Mouse (Mus musculus) fibroblast of lung, adult 2 months (primary cell): Measurements from ENCODE around the gene Usp46.
A peak's percentile ranks its signal among the peaks of the same experiment; 100 is the strongest.
"Not testable (repeated sequence)": the region's sequence is repeated elsewhere in the genome, so short reads cannot be mapped to it uniquely, and the experiment has no call there.

Experiments
- DNase-seq: peaks from one replicate; pipeline ENCODE4 v3.0.0-alpha.2; 2011; ENCODE audit warnings: low read depth

The Usp46 gene

DNA sequence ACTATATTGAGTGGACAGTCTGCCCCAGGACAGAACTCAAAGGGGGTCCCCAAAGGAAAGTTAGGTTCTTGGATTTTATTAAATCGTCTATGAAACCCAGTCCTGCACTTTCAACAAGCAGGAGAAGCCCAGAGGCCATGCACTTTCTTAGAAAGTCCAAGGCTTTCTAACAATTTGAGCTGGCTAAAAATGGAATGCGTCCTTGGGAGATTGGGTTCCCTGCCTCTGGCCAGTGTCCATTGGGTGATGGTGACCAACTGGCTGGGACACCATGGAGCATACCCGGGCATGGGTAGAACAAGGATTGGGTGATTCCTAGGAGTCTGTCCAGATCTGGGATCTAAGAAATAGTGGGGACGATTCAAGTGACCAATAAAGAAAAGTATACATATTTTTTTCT is 47.7 kb downstream of the Usp46 start:
- DNase-seq = no peak

DNA sequence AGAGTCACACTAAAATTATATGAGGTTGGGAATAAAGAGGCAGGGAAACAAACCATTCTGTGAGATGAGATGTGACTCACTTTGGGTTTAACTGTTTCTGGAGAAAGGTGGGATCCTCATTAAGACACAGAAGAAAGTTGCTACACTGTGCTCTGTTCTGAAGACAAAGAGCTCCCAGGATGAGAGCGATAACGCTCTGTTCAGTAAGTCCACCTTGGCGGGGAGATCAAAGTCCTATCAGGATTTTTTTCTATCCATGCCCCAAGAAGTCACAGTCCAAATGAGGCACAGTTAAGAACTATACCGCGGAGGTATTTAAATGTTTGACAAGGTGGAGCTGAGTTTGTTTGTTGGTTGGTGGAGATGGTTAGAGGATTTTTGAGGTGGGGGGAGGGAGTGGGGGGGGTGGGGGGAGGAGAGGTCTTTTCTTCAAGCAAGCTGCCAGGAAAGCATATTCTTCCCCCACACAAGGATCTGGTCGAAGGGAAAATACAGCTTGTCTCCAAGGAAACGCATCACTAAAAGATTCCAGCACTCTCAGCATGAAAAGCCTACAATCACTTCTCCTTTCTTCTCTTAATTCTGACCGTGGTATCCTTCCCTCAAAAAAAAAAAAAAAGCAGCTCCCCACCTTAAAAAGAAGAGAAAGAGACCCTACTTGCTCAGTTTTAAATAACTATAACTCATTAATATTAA is 49.2 kb downstream of the Usp46 start:
- no peak for DNase-seq

DNA sequence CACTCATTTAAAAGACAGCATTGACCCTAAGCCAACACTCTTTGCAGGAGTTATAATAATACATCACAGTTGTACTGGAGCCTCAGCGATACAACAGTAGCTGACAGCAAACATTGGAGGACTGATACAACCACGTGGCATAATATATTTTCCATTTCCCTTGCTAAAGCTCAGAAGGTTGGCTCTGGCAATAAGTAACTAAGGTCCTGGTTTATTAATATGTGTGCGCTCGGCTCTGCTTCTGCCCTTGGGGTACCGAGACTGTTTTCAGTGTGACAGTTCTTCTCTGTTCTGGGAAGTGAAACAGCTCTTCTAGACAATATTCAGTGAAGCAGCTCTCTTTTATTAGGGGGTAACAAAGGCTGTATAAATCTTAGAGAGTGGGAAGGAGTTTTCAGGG is 50.7 kb downstream of the Usp46 start:
- DNase-seq = no peak

DNA sequence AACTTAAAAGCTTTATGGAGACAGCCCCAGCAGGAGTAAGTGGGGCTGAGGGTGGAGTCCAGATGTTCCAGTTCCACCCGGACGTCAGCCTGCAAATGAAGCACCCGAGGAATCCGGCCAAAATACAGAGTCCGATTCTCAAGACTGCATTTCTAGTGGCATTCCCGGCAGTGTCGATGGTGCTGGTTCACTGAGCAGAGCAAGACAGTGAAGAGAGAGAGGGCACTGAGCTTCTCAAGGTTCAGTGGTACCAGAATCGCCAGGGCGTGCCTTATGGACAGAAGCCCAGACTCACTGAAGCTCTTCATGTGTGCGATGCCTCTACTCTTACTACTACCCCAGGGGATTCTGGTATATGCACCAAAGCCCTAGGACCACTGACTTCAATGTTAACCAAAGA is 56.6 kb downstream of the Usp46 start:
- DNase-seq = no peak

DNA sequence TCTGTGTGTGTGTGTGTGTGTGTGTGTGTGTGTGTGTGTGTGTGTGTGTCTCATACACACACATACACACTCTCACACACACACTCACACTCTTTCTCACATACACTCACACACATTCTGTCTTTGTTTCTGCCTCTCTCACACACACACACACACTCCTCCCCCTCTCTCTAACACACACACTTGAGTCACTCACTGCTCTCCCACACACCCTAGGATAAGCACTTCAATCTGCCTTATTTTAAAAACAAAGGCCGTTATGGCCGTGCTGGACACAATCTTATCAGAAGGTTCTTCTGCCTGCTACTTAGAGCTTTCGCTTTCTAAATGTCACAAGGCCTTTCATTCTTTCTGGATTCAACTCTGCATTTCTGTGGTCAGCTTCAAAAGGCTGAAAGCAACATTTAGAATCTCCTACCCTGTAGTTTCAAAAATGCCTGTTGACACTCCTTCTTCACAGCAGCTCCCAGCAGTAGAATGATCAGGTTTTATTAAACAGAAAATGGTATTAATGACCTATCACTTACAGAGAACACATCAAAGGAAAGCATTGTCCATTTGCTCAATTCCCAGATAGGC is 60.6 kb downstream of the Usp46 start:
- peak; percentile 17 for DNase-seq

DNA sequence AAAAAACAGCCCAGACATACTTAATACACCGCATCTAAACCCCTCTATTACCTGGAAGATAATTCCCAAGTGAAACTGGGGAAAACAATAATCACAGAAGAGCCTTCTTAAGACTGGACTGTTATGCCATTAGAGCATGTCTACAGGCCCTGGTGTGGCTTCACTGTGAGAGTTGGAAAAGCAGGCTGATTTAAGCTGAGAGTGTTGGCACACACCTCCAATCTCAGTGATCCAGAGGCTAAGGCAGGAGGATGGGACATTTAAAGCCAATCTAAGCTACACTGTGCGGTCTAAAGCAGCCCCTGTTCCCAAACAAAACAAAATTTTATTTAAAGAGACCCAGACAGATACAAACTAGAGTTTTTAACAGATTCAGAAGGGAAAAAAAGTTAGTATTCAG is 62.3 kb downstream of the Usp46 start:
- no peak for DNase-seq

DNA sequence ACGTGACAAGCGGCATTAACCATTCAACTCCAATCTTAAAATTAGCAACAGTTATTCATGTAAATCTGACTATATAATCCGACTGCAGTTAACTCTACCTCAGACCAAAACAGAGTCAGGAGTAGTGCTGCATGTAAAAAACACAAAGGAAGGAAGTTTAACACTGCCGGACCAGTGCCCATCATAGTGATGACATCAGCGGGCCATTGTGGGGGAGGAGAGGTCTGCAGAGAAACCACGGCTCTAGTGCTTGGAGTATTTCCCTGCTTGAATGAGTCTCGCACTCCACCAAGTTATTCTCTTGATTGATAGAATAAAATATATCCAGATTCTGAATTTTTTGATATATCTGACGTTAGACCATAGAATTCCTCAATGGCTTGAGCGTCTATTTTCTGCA is 66.5 kb downstream of the Usp46 start:
- DNase-seq = no peak

DNA sequence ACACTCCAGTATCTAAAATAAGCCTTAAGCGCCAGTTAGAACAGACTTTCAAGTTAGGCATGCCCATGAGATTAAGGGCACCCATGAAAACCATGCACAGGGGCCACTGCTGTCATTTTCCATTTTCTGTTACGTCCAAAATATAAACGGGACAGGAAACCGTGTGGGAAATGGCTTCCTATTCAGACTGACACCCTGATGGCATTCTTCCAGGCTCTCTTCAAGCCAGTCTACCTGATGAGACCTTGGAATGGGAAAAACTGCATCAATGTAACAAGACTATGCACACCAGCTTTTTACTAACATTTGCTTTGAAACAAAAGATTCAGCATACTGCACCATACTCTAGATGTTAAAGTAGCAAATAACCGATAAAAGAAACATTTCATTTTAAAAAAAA is 69.3 kb downstream of the Usp46 start:
- no peak for DNase-seq

DNA sequence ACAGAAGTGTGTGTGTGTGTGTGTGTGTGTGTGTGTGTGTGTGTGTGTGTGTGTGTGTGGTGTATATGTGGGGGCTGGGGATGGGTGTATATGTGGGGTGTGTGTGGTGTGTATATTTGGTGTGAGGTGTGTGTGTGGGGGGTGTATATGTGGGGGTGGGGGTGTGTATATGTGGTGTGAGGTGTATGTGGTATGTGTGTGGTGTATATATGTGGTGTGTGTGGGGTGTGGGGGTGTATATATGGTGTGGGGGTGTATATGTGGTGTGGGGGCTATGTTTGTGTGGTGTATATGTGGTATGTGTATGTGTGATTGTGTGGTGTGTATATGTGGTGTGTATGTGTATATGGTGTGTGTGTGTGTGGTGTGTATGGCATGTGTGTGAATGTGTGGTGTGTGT is 73.4 kb downstream of the Usp46 start:
- DNase-seq = no peak

DNA sequence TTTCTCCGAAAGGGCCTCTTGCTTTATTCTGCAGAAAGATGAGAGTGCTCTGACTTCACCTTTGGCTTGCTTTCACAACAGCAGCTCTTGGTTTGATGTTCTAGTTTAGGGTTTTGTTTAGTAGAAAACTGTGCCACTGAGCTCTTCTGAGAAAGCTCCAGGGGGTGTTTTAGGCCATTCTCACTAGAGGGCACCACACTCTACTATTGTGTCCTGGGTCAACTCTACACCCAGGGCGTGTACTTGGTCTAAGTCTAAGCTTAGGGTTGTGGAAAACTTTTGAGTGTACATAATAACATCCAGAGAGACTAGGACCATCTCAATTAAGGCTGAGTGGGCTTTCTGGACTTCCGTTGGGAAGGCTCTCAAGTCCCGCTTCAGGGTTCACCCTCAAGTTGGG is 74.7 kb downstream of the Usp46 start:
- DNase-seq = peak; percentile 20

DNA sequence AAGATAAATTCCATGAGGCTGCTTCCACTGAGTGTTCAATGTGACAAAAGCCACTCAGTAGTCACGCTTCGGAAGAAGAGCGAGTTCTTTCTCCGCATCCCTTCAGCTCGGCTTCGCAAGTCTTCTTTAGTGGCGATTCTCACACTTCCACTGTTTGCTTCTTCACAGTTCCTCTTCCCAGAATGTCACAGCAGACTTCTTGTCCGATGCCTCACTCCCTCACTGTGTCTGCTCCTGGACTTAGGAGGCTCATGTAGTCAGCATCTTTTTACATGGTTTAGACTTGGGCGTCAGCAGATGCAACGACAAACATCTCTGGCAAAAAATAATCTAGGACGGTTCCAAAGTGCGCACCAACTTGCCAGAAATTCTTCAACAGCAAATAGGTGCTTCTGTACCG is 75.9 kb downstream of the Usp46 start:
- no peak for DNase-seq

DNA sequence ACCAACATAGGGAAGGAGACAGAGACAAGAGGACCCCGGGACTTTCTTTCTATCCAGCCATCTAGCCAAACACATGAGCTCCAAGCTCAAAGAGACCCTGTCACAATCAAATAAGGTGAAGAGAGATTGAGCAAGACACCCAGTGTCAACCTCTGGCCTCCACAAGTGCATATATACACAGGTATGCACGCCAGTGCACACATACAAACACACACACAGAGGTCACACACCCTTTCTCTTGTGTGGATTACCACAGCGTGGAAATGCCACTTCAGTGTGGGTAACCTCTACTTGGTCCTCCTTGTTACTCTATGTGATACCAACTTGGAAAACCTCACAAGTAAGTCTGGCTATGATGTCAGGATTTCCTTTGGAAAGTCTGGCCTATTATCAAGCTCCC is 78.7 kb downstream of the Usp46 start:
- DNase-seq = no peak

DNA sequence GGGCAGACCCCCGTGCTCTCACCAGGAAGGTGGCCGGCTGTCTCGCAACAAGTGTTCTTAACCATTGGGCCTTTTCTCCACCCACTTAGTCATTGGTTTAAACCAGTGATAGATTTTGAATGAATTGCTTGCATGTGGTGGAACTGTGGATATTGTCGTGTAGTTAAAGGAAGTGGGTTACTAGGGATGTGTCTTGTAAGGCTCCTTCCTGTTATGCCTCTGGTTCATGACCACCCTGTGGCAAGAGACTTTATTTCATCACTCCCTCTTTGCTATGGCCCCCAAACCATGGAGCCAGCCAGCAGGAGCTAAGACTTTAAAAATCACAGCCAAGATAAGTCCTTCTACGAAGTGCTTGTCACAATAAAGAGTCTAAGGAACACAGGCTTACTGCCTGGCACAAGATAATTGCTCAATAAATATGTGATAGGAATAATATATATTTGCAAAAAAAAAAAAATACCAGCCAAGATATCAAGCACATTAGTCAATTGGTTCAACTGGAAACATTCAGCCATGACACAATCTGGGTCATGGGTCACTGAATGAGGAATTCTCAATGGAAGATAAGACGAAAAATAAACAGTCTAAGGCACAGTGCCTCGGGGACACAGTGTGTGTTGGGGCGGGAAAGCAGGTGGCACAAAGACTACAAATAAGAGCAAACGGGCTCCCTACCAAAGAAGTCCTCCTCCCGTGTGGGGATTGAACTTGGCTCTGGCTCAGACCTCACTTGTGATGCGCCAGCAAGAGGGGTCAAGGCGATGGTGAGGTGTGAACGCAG is 80.3 kb downstream of the Usp46 start:
- DNase-seq = no peak

DNA sequence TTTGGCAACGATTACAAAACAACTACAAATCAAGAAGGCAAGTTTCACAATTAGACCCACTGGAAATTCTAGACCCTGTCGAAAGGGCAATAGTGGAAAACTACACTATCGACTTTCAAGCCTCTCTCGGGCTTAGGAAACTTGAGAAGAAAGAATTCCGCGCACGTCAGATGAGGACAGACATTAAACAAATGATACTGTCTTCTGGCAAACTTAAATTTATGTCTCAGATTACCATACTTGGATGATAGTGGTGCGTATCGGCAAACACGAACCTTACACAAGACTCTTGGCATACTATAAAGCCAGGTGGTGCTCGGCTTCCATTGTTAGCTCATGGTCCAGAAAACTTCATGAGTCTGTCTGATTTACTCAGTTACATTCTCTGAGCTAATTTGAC is 90.8 kb downstream of the Usp46 start:
- DNase-seq = peak; percentile 12

DNA sequence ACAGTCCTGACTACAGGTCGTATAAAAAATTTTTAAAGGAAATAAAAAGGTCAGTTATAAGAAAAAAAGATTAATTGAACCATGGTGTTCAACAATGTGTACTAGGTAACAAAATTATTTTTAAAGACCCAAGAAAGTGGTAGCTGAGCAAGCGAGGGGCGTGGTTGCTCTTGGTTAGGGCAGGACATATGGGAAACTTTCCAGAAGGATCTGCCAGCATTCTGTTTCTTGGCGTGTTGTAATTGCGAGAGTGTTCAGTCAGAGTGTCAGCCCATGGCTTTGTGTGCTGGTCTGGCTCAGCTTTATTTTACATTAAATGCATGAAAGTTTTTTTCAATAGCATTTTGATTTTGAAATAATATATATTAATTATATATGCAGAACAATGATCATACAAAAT is 96.5 kb downstream of the Usp46 start:
- peak; percentile 10 for DNase-seq

DNA sequence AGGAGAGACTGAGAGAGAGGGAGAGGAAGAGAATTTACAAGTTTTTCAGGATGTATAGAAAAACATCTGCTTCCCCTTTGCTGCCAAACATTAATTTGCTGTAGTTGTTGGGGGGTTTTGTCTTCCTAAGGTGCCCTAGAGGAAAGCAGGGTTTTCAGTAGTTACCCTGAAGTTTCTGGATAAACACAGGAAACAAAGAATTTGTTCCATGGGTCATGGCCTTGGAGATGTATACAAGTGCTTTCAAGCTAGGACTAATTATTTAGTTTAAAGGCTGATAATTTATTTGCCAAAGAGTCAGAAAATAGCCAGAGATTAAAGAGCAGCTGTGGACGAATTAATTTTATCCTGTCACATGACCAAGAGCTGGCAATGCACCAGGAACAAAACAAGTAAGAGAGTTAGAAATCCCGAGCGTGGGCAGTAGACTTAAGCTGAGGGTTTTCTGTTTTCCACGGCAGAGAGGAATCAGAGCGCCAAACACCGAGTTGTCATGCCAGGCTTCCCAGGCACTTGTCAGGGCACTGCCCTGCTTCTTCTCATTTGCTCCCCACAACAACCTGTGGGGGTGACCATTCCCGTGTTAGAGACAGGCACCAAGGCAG is 98.1 kb downstream of the Usp46 start:
- DNase-seq = no peak

DNA sequence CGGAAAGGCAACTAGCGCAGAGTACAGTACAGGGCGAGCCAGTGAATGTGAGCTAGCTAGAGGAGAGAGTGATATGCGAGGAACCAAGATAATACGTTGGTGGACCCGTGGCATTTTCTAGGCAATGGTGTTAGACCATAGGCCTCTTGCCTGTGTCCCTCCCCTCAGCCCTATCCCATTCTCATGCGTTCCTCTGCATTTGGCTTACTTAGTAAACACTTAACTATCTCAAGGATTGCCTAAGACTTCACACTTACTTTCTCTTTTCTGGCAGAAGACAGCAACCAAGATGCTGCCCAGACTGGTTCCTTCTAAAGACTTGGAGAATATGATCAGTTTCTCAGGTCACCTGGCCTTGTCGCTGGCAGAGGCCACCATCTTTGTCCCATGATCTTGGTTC is 98.9 kb downstream of the Usp46 start:
- no peak for DNase-seq

DNA sequence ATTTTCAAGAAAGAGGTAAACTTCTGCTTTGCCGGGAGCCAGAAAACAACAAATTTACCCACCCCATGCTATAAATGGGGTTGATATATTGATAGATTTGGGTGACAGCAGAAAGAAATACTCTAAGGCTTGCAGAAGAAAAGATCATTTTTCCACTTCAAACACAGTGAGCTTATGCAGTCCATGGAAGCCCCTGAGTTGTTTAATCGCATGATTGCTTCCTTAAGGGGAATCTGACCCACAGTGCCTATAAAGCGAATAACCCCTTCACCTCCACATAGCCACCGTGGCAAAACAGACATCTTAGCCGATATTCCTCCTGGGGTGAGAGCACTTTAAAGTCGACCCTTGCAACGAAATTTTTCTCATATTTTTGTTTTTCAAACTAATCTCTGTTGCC is 108.5 kb downstream of the Usp46 start:
- DNase-seq = no peak

DNA sequence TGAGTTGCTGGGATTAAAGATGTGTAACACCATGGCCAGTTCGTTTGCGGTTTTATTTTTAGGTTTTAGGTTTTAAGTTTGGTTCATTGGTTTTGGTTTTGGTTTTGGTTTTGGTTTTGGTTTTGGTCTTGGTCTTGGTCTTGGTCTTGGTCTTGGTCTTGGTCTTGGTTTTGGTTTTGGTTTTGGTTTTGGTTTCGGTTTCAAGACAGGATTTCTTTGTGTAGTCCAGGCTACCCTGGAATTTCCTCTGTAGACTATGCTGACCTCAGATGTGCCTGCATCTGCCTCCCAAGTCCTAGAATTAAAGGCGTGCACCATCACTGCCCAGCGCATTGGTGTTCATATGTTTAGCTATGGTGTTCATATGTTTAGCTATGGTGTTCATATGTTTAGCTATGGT is 109.6 kb downstream of the Usp46 start:
- DNase-seq = not testable (repeated sequence)

DNA sequence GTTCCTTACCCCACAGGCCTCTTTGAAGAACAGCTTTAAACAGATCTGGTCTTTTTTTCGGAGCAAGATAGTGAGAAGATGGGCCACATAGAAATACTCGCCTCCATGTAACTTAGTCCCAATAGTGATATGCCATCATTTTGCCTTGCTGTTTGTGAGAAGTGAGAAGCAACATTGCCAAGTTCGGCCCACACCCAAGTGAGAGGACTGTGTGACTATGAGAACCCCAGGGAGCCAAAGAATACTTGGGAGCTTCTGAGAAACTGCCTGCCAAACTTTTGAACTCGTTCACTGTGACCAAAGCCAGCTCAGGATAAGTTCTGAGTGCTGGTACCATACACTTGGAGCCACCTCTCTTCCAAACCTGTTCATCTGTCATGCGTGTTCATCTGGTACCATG is 110.1 kb downstream of the Usp46 start:
- DNase-seq = no peak

DNA sequence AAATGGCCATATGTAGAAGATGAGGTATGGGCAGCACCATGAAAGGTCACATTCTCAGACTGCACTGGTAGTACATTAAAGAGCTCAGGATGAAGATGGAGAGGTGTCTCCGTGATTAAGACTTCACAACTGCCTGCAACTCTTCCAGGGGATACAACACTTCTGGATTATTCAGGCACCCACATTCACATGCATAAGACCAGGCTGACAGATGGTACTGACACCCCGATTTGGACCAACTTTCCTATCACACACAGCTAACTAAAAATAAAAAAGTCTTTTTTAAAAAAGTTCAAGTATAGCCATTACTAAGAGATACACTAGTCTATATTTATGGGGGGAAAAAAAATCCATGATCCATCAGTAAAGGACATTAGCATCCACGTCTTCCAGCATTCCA is 112.5 kb downstream of the Usp46 start:
- DNase-seq = no peak

DNA sequence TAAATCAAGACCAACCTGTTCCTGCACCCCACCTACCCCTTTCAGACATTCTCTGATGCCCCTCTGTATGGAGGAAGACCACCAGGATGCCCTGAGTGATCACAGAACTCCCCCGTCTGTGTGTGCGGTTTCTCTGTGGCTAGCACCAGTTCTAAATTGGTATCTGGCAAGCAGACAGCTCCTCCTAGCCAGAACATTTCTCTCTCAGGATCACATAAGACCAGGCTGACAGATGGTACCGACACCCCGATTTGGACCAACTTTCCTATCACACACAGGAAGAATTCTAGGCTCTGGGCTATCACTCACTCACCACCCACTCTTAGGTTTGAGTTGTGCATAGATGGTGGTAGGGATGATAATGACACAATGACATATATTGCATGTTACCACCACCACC is 113.2 kb downstream of the Usp46 start:
- DNase-seq = no peak

DNA sequence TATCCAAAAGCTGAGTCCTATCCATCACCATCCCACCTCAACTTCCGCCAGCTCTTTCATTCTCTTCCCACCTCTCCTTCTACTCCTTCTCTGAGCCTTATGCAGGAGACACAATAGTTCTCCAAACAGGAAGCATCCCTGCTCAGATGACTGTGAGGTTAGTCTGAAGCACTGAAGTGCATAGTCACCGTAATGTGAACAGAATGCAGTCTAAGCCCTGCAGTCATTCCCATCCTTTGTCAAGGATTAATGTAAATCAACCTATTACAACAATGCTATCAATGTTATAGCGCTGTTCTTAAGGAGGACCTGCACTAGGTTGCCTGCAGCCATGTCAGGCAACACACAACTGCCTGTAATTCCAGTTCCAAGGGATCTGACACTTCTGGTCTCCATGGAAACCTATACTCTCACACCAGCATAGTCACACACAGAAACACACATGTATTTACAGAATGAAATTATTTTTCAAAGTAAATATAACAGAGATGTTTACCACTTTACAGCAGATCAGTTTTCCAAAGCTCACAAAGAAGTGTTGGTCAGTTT is 115.1 kb downstream of the Usp46 start:
- no peak for DNase-seq
